Mouse (Mus musculus) adrenal gland, adult 2 months (tissue): Measurements from ENCODE around the gene Sbds. TPM values are rescaled to one million over a fixed set of nuclear protein-coding genes. Genes with fewer than 3 reads are reported as not detected.

ENCODE experiments used
- DNase-seq: peaks from one replicate; pipeline ENCODE4 v3.0.0; 2021
- long read RNA-seq: library from polyadenylated mRNA; stranded (forward); transcript quantifications from one replicate; pipeline ENCODE4 v2.0.0, GENCODE M21; 2021
- polyA plus RNA-seq: library from polyadenylated mRNA; depleted of rRNA; stranded (reverse); fragments of >200 nt; gene quantifications from 2 replicates; pipeline ENCODE4 v1.2.3, GENCODE M21; 2012; rRNA removed
- total RNA-seq, 2 experiments: library from RNA; stranded (reverse); gene quantifications; 2 replicates each; pipeline ENCODE4 v1.2.3; 2021

Gene Sbds
- total RNA-seq (100 to 1,000 TPM; 103 to 138 TPM), polyA plus RNA-seq (44.3 and 46.6 TPM in 2 replicates)
- long read RNA-seq, transcript Sbds-201 (5 exons, 1,548 nt): major isoform, 73 of 87 reads
- long read RNA-seq, partial matches to known transcripts: 2 of 87 reads
- long read RNA-seq, other reads (novel, unspliced or antisense): 12 of 87 reads

- peak; percentile 98 for DNase-seq
These were observed at the start of gene Sbds, which contains the start of gene Tyw1 for GRCm38 (mm10) chr5:130255017-130255720. Gene Sbds, minus strand, starts transcription at chr5:130255530. Gene Tyw1, plus strand, starts transcription at chr5:130255619.

GRCm38 (mm10) chr5:130303611-130304010, 48.3 kb upstream of the Sbds start:
- DNase-seq: no peak

GRCm38 (mm10) chr5:130299526-130299925, 44.2 kb upstream of the Sbds start:
- no peak for DNase-seq

- no peak for DNase-seq
These were observed 43.6 kb upstream of the Sbds start for GRCm38 (mm10) chr5:130298831-130299460.

- DNase-seq: no peak
These were observed 40.7 kb upstream of the Sbds start for GRCm38 (mm10) chr5:130296071-130296470.

GRCm38 (mm10) chr5:130294598-130294997, 39.3 kb upstream of the Sbds start:
- no peak for DNase-seq

- DNase-seq: no peak
These were observed 38.6 kb upstream of the Sbds start for GRCm38 (mm10) chr5:130293941-130294340.

- no peak for DNase-seq
These were observed 37.6 kb upstream of the Sbds start for GRCm38 (mm10) chr5:130292976-130293375.

GRCm38 (mm10) chr5:130290775-130291174, 35.4 kb upstream of the Sbds start:
- DNase-seq: peak; percentile 26

GRCm38 (mm10) chr5:130290242-130290641, 34.9 kb upstream of the Sbds start:
- no peak for DNase-seq

- DNase-seq: no peak
These were observed 32.8 kb upstream of the Sbds start for GRCm38 (mm10) chr5:130288106-130288505.

- DNase-seq: no peak
These were observed 27.9 kb upstream of the Sbds start for GRCm38 (mm10) chr5:130283079-130283732.

GRCm38 (mm10) chr5:130278011-130278472, 22.7 kb upstream of the Sbds start:
- no peak for DNase-seq

- peak; percentile 33 for DNase-seq
These were observed 20.2 kb upstream of the Sbds start for GRCm38 (mm10) chr5:130275509-130275908.

- DNase-seq: peak; percentile 29
These were observed 17.7 kb upstream of the Sbds start for GRCm38 (mm10) chr5:130273046-130273445.

- DNase-seq: no peak
These were observed 17.0 kb upstream of the Sbds start for GRCm38 (mm10) chr5:130272344-130272743.

GRCm38 (mm10) chr5:130268976-130269375, 13.6 kb upstream of the Sbds start:
- peak; percentile 79 for DNase-seq

GRCm38 (mm10) chr5:130267316-130267715, 12.0 kb upstream of the Sbds start:
- peak; percentile 74 for DNase-seq

- DNase-seq: peak; percentile 48
These were observed 11.3 kb upstream of the Sbds start for GRCm38 (mm10) chr5:130266651-130267050.

GRCm38 (mm10) chr5:130264433-130265005, 9.2 kb upstream of the Sbds start:
- DNase-seq: peak; percentile 71

GRCm38 (mm10) chr5:130263454-130263853, 8.1 kb upstream of the Sbds start:
- DNase-seq: no peak

- DNase-seq: no peak
These were observed 2.0 kb upstream of the Sbds start for GRCm38 (mm10) chr5:130257303-130257702.
